Mouse (Mus musculus): ENCODE measurements at regions not wholly inside any gene's neighbourhood (a gene's known extent, or its start where the extent isn't known, plus 50 kb on each side); places are given as distances from the start of the nearest gene placed in this dataset.

DNA sequence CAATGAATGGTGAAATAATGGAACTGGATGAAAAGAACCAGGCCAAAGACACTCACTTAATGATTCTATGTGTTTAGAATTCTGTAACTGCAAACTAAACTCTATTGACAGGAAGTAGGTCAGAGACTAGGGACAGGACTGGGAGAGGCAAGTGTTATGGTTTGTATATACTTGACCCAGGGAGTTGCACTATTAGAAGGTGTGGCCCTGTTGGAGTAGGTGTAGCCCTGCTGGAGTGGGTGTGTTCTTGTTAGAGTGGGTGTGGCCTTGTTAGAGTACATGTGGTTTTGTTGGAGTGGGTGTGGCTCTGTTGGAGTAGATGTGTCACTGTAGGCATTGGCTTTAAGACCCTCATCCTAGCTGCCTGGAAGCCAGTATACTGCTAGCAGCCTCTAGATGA, 93.0 kb upstream of the Npas2 start:
- no peak for DNase-seq (ENCODE audit: low spot score in 2 of 2)

GRCm38 (mm10) chr1:39102126-39102905, 91.2 kb upstream of the Npas2 start:
- no peak for DNase-seq (ENCODE audit: low spot score in 2 of 2)

DNA sequence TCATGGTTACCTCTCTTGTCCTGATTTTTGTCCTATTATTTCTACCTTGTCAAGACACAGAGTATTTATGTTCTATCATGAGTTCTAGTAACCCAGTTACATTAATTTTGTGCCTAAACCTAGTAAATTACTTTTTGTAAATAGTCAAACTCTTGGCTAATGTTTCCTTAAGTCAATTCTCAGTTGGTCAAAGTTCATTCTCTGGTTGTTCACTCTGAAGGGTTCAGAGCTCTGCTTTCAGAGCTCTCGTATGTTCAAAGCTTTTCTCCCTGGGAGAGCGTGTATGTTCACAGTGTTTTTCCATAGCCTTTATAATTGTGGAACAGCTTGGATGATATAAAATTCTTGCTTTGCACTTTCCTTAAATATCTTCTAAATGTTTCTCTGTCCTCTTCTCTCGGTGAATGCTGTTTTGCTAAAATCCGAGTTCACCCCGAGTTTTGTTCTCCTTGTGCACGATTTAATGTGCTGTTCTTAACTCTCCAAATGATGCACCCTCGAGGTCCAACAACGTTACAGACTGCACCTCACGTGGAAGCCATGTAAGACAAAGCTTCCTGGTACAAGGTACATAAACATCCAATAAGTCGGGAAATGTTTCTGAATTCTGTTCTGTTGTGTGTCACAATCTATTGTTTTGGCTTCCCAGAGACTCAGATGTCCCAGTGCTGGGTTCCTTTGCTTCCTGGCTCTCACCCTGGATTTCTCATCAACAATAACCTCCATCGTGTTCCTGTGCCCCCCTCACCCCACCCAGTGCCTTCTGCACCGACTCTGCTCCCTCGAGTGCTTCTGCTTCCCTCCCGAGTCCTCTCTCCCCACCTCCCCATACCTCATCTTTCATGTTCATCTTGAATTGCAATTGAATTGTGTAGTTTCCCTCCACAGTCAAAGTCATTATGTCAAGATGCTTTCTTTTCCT, 90.3 kb upstream of the Npas2 start:
- no peak for DNase-seq (ENCODE audit: low spot score in 2 of 2)

- DNase-seq (ENCODE audit: low spot score in 2 of 2): no peak
Observed at GRCm38 (mm10) chr1:39105546-39106371, 87.8 kb upstream of the Npas2 start.

GRCm38 (mm10) chr1:39106372-39106643, 87.2 kb upstream of the Npas2 start:
- DNase-seq (ENCODE audit: low spot score in 2 of 2): no peak

DNA sequence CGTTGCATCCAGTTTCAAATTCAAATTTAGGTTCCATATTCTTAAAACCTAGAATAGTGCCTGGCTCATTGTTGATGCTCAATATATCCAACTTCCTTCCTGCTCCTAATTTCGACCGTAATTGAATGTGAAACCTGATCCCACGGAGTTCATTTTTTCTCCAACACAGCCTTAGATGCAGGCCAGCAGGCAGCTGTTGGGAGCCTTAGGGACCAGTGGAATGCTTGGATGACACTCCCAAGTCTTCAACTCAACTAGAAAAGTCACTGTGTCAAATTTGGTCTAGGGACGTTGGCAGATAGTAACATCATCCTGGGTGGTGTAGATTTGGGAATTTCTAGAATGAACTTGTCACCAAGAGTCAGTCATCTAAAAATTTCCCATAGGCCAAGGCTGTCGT, 86.9 kb upstream of the Npas2 start:
- DNase-seq (ENCODE audit: low spot score in 2 of 2): no peak

DNA sequence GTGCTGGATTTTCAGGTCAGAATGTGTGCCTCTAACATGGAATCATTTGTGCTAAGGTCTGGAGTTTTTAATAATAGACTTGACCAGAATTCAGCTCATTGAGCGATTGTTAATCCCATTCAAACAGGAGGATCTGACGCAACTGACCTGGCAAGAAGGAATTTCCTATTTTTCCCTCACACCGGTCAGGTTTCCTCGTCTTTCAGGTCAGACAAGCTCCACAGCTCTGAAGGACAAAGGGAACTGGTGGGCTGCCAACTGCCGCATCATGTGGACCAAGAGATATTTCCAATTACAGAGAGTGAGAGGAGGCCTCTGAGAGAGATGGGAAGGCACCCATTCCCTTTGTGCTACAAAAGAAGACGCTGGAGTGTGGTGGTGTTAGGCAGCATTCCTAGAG, 77.2 kb upstream of the Npas2 start:
- DNase-seq (ENCODE audit: low spot score in 2 of 2): no peak

GRCm38 (mm10) chr1:39122316-39123015, 71.1 kb upstream of the Npas2 start:
- DNase-seq (ENCODE audit: low spot score in 2 of 2): no peak

DNA sequence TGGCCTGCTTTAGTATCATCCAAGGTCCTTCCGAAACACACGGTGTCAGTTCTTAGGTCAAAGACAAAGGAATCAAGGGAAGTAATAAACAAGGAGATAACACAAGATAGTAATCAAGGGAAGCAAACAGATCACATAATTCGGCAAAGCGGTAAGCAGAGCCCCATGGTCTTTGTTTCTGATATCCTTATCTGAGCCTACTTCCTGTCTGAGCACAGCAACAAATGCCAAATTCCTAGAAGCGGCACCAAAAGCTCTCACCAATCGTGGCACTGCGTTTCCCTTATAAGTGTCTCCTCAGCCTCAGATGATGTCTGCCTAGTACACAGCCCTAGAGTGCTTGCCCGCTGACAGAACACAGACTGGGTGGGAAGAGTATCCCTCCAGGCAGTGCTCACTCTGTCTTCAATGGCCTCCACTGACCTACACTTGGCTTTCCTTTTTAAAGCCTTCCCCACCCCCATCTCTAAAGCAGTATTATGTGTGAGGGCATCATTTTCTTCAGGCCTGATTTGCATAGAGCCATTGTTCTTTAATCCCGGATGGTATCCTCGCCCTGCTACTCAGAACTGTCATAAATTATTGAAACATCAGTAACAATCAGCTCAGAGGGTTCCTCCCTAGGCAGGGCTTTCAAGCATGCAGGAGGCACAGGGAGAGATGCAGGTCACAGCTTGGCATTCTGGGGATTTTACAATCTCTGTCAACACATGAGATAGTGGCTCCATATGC, 70.3 kb upstream of the Npas2 start:
- no peak for DNase-seq (ENCODE audit: low spot score in 2 of 2)

- DNase-seq (ENCODE audit: low spot score in 2 of 2): no peak
Observed at GRCm38 (mm10) chr1:39123813-39124146, 69.8 kb upstream of the Npas2 start.

- DNase-seq (ENCODE audit: low spot score in 2 of 2): no peak
Observed at GRCm38 (mm10) chr1:39134521-39134920, 59.0 kb upstream of the Npas2 start.

DNA sequence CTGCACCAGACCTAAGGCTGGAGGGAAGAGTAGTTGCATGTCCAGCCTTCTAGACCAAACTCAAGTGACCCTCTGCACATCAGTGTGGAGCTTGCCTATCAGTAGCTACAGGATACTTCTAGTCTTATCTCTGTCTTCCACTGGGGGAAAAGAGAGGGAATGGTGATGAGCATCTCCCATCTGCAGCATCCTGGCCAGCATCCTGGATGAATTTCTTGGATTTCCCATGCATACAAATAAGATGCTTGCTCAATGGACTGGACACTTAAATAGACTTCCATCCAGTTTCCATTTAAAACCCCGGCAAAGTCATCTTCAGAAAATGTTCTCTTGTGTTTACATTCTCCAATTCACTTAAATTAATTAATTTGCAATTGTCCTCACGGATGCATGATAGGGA, 50.5 kb upstream of the Npas2 start:
- DNase-seq (ENCODE audit: low spot score in 2 of 2): no peak

DNA sequence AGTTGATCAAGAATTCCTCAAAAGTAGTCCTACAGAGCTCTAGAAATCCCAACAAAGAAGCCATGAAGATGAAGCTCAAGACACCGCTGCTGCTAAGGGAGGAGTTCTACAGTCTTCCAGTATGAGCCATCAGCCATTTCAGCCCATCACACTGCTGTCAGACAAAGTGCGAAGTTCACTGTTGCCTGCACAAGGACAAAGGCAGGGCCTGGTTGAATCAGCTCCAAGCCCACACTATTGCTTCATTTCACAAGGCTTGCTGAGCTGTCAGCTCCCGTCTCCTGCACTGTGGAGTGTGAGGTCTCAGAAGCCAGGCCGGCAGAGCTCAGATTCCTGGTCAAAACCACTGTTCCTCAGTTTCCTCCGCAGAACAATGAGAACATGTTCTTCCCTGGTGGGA, 49.9 kb upstream of the Npas2 start:
- no peak for DNase-seq (ENCODE audit: low spot score in 2 of 2)

Measured in frontal cortex, postnatal 14 days (tissue).